Mouse (Mus musculus): ENCODE measurements around the gene Rpl11.

DNA sequence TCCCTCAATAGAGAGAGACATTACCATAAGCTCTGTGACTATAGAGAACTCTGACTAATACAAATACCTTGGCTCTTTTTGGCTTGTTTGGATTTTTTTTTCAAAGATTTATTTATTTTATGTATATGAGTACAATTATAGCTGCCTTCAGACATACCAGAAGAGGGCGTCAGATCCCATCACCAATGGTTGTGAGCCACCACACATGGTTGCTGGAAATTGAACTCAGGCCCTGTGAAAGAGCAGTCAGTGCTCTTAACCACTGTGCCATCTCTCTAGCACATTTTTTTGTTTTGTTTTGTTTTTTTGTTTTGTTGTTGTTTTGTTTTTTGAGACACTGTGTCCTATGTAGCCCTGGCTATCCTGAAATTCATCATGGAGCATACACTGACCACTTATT lies 27.9 kb downstream of the Rpl11 start:
- no peak for TF ChIP-seq CTCF (IDR thresholded peaks at IDR 0.05; ENCODE audit: borderline replicate concordance, control insufficient read depth, extremely low read depth, insufficient read depth, low read length, poor library complexity)
- no peak for TF ChIP-seq POLR2A (IDR thresholded peaks at IDR 0.05; ENCODE audit: control insufficient read depth, extremely low read depth, insufficient read depth, low read length, poor library complexity)
